Mouse (Mus musculus): ENCODE data around the gene Slc4a1ap. TPM values are rescaled to one million over a fixed set of nuclear protein-coding genes. Genes with fewer than 3 reads are reported as not detected.

The Slc4a1ap gene
- total and polyA plus RNA-seq, 3 experiments: 25.7 to 41.1 (median 27.9) TPM

GRCm38 (mm10) chr5:31560352-31560751 lies 33.6 kb downstream of the Slc4a1ap start:
- H3K79me2 ChIP-seq (replicated peaks; ENCODE audit: control insufficient read depth, extremely low read depth, insufficient read depth, poor library complexity, severe bottlenecking): no peaks in the 10 kb centered on the region
- in situ Hi-C loops (cut with MboI; ENCODE audit: low pct_ligation_motif_present, low pct_unique_long_range_greater_than_20kb, low sequenced_read_pairs): loop anchor here (10.0 kb wide), 2 partner anchors 584 to 634 kb away; no protein-coding TSS in a partner anchor
- H3K36me3 ChIP-seq (replicated peaks in 1 of 2; ENCODE audit: control insufficient read depth in 1 of 2, insufficient read depth in 1 of 2, low read length in 1 of 2): peaks cover 43 to 70% of the 10 kb centered on the region in 2 experiments
- dilution Hi-C loops (cut with MboI; ENCODE audit: extremely low pct_ligation_motif_present, extremely low pct_unique_long_range_greater_than_20kb, low sequenced_read_pairs): no loop called here
- no peaks in the 10 kb centered on the region for H3K9me3 ChIP-seq (replicated peaks; ENCODE audit: low read length)
- no peak for TF ChIP-seq TBP (conservative IDR thresholded peaks at IDR 0.05; ENCODE audit: low read depth, low read length)
- no peak for TF ChIP-seq EP300 (IDR thresholded peaks at IDR 0.05; ENCODE audit: low read length)
- TF ChIP-seq POLR2AphosphoS2 (IDR thresholded peaks at IDR 0.05; ENCODE audit: low read depth, low read length): no peak
- TF ChIP-seq MAX (IDR thresholded peaks at IDR 0.05; ENCODE audit: low read length): no peak
- TF ChIP-seq ZC3H11A (IDR thresholded peaks at IDR 0.05; ENCODE audit: low read depth, low read length): no peak
- TF ChIP-seq MAZ (IDR thresholded peaks at IDR 0.05; ENCODE audit: low read depth, low read length): no peak
- H3K4me3 ChIP-seq (replicated peaks in 1 of 3; ENCODE audit: low read depth in 2 of 3, low read length in 2 of 3, poor library complexity in 1 of 3): no peak overlapping the region
- H3K4me1 ChIP-seq (ENCODE audit: control insufficient read depth in 1 of 2, insufficient read depth in 2 of 2): peaks cover 0 to 11% of the 10 kb centered on the region in 2 experiments; a peak in 2 of 4 replicates
- H3K27me3 ChIP-seq (replicated peaks): no peaks in the 10 kb centered on the region
- no peak overlapping the region for H3K4me2 ChIP-seq (ENCODE audit: insufficient read depth, low read depth, poor library complexity, severe bottlenecking)
- no peak for DNase-seq (ENCODE audit: extremely low read depth)
- H3K9ac ChIP-seq (ENCODE audit: insufficient read depth, low read depth): no peak overlapping the region
- H3K27ac ChIP-seq (ENCODE audit: insufficient read depth, low read depth): no peak overlapping the region

GRCm38 (mm10) chr5:31562036-31562666 lies 35.4 kb downstream of the Slc4a1ap start:
- in situ Hi-C loops (cut with MboI; ENCODE audit: low pct_ligation_motif_present, low pct_unique_long_range_greater_than_20kb, low sequenced_read_pairs): loop anchor here (10.0 kb wide), 2 partner anchors 583 to 633 kb away; no protein-coding TSS in a partner anchor
- Histone ChIP-seq H3K36me3 (replicated peaks in 1 of 2; ENCODE audit: control insufficient read depth in 1 of 2, insufficient read depth in 1 of 2, low read length in 1 of 2) (peaks cover 36 to 67% of the 10 kb centered on the region in 2 experiments), H3K79me2 (replicated peaks; ENCODE audit: control insufficient read depth, extremely low read depth, insufficient read depth, poor library complexity, severe bottlenecking) (no peaks in the 10 kb centered on the region), H3K9me3 (replicated peaks; ENCODE audit: low read length) (no peaks in the 10 kb centered on the region), H3K4me3 (replicated peaks in 1 of 3; ENCODE audit: low read depth in 2 of 3, low read length in 2 of 3, poor library complexity in 1 of 3) (no peak overlapping the region), H3K27me3 (replicated peaks) (no peaks in the 10 kb centered on the region), H3K4me1 (ENCODE audit: control insufficient read depth in 1 of 2, insufficient read depth in 2 of 2) (peaks cover 0 to 11% of the 10 kb centered on the region in 2 experiments; a peak in 2 of 4 replicates), H3K27ac (ENCODE audit: insufficient read depth, low read depth) (no peak overlapping the region), H3K9ac (ENCODE audit: insufficient read depth, low read depth) (no peak overlapping the region), H3K4me2 (ENCODE audit: insufficient read depth, low read depth, poor library complexity, severe bottlenecking) (no peak overlapping the region)
- no peak for TF ChIP-seq CHD1 (IDR thresholded peaks at IDR 0.05; ENCODE audit: low read depth, low read length)
- TF ChIP-seq NELFE (IDR thresholded peaks at IDR 0.05; ENCODE audit: low read depth, low read length): no peak
- no peak for TF ChIP-seq KAT2A (IDR thresholded peaks at IDR 0.05; ENCODE audit: insufficient replicate concordance, low read length)
- no peak for DNase-seq (ENCODE audit: extremely low read depth)
- dilution Hi-C loops (cut with MboI; ENCODE audit: extremely low pct_ligation_motif_present, extremely low pct_unique_long_range_greater_than_20kb, low sequenced_read_pairs): no loop called here

- in situ Hi-C loops (cut with MboI; ENCODE audit: low pct_ligation_motif_present, low pct_unique_long_range_greater_than_20kb, low sequenced_read_pairs): loop anchor here (10.0 kb wide), 2 partner anchors 581 to 631 kb away; no protein-coding TSS in a partner anchor
- no peak overlapping the region for H3K9ac ChIP-seq (ENCODE audit: insufficient read depth, low read depth)
- H3K4me1 ChIP-seq (ENCODE audit: control insufficient read depth in 1 of 2, insufficient read depth in 2 of 2): peaks cover 0 to 12% of the 10 kb centered on the region in 2 experiments; a peak in 2 of 4 replicates
- peak; percentile 65 for DNase-seq (ENCODE audit: extremely low read depth)
- peaks cover 33 to 75% of the 10 kb centered on the region in 2 experiments for H3K36me3 ChIP-seq (replicated peaks in 1 of 2; ENCODE audit: control insufficient read depth in 1 of 2, insufficient read depth in 1 of 2, low read length in 1 of 2)
- no peaks in the 10 kb centered on the region for H3K79me2 ChIP-seq (replicated peaks; ENCODE audit: control insufficient read depth, extremely low read depth, insufficient read depth, poor library complexity, severe bottlenecking)
- no peaks in the 10 kb centered on the region for H3K27me3 ChIP-seq (replicated peaks)
- dilution Hi-C loops (cut with MboI; ENCODE audit: extremely low pct_ligation_motif_present, extremely low pct_unique_long_range_greater_than_20kb, low sequenced_read_pairs): no loop called here
- H3K4me3 ChIP-seq (replicated peaks in 1 of 3; ENCODE audit: low read depth in 2 of 3, low read length in 2 of 3, poor library complexity in 1 of 3): no peak overlapping the region
- H3K9me3 ChIP-seq (replicated peaks; ENCODE audit: low read length): no peaks in the 10 kb centered on the region
- no peak overlapping the region for H3K27ac ChIP-seq (ENCODE audit: insufficient read depth, low read depth)
- no peak overlapping the region for H3K4me2 ChIP-seq (ENCODE audit: insufficient read depth, low read depth, poor library complexity, severe bottlenecking)
- TF ChIP-seq CHD2 (IDR thresholded peaks at IDR 0.05; ENCODE audit: low read length): no peak
- no peak for TF ChIP-seq GABPA (IDR thresholded peaks at IDR 0.05; ENCODE audit: insufficient replicate concordance, low read depth, low read length)
- TF ChIP-seq CTCF (conservative IDR thresholded peaks at IDR 0.05 in 1 of 2, IDR thresholded peaks at IDR 0.05 in 1 of 2; ENCODE audit: low read depth in 2 of 2, low read length in 2 of 2): peak; percentile 82 to 83
- TF ChIP-seq JUND (conservative IDR thresholded peaks at IDR 0.05; ENCODE audit: low read depth, low read length): no peak
- TF ChIP-seq ZC3H11A (IDR thresholded peaks at IDR 0.05; ENCODE audit: low read depth, low read length): 0 out of 2 replicates have a peak, but pooled peaks have one; percentile 17
- TF ChIP-seq USF2 (conservative IDR thresholded peaks at IDR 0.05; ENCODE audit: low read depth, low read length): no peak
- no peak for TF ChIP-seq RCOR1 (conservative IDR thresholded peaks at IDR 0.05; ENCODE audit: low read depth, low read length)
- no peak for TF ChIP-seq MYC (IDR thresholded peaks at IDR 0.05; ENCODE audit: low read depth, low read length)
- no peak for TF ChIP-seq EP300 (IDR thresholded peaks at IDR 0.05; ENCODE audit: low read length)
- no peak for TF ChIP-seq POLR2AphosphoS2 (IDR thresholded peaks at IDR 0.05; ENCODE audit: low read depth, low read length)
- TF ChIP-seq MAZ (IDR thresholded peaks at IDR 0.05; ENCODE audit: low read depth, low read length): no peak
- 0 out of 2 replicates have a peak, but pooled peaks have one; percentile 14 for TF ChIP-seq NELFE (IDR thresholded peaks at IDR 0.05; ENCODE audit: low read depth, low read length)
- peak; percentile 71 for TF ChIP-seq SMC3 (IDR thresholded peaks at IDR 0.05; ENCODE audit: low read depth, low read length)
- no peak for TF ChIP-seq JUN (IDR thresholded peaks at IDR 0.05; ENCODE audit: insufficient read depth, low read depth, low read length)
- TF ChIP-seq ZKSCAN1 (IDR thresholded peaks at IDR 0.05; ENCODE audit: borderline replicate concordance, low read depth, low read length): no peak
- no peak for TF ChIP-seq NRF1 (IDR thresholded peaks at IDR 0.05; ENCODE audit: low read depth, low read length)
- TF ChIP-seq HCFC1 (IDR thresholded peaks at IDR 0.05; ENCODE audit: low read depth, low read length): no peak
- no peak for TF ChIP-seq CHD1 (IDR thresholded peaks at IDR 0.05; ENCODE audit: low read depth, low read length)
- 0 out of 2 replicates have a peak, but pooled peaks have one; percentile 6 for TF ChIP-seq IRF4 (IDR thresholded peaks at IDR 0.05; ENCODE audit: low read depth, low read length)
- no peak for TF ChIP-seq USF1 (IDR thresholded peaks at IDR 0.05; ENCODE audit: low read depth, low read length)
These were observed 36.7 kb downstream of the Slc4a1ap start for GRCm38 (mm10) chr5:31563496-31563895.
